Mouse (Mus musculus) cortical plate, adult 2 months (tissue): ENCODE measurements around the gene Ptprj.

Source experiments
- CTCF ChIP-seq: fragments of 200-500 bp; IDR thresholded peaks from 2 replicates; pipeline ENCODE4 v1.5.1; 2011; ENCODE audit warnings: mild to moderate bottlenecking, control low read depth, low read length; ENCODE audit not compliant: insufficient read depth; ENCODE audit errors: extremely low read depth
- POLR2A ChIP-seq: fragments of 200-500 bp; IDR thresholded peaks from 2 replicates; pipeline ENCODE4 v1.6.1; 2011; ENCODE audit warnings: mild to moderate bottlenecking, low read length, control low read depth; ENCODE audit not compliant: insufficient read depth; ENCODE audit errors: extremely low read depth

DNA sequence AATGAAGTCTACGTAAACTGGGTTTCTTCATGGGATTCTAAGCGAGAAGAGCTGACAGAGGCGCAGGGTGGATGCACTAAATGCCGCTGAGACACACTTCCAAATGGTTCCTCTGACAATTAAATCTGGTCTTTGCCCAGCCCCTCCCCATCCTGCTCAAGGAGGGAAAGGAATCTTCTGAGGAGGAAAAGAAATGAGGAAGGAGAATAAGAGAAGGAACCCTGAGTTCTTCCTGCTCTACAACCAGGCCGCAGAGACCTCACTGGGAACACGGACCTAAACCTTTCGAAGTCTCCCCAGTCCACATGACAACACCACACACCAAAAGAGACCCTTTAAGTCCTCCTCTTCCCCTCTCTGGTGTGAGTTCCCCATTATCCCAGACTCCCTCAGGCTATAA, 101.9 kb downstream of the Ptprj start:
- TF ChIP-seq POLR2A (no peak), CTCF (no peak)
